Mouse (Mus musculus): ENCODE measurements at regions not wholly inside any gene's neighbourhood (a gene's known extent, or its start where the extent isn't known, plus 50 kb on each side); places are given as distances from the start of the nearest gene placed in this dataset.

DNA sequence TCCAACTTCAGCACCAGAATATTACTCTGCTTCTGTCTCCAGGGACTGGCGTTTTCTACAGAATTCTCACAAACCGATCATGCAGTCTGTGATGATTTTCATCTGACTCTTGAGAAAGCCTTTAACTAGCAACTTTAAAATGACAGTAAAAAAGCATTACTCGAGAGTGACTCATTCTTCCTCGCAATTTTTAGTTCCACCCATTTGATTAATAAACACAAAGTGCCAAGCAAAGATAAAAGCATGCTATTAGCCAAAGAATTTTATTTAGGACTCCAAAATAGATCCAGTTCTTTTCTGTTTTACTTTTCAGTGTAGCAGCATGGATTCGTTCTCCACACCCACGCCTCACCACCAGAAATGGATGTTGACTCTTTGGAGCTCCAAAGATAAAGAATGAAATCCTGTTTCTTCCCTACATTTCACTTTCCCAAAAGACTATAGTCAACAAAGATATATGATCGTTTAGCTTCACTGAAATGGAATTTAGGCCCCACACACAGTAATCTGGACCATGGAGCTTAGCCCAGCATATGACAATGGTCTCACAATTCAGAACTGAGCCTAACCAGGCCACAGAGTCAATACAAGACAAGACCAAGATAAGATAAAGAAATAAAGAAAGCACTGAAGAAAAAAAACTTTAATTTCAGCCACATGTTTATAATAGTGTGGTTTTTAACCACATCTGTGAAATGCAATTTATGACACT lies 486.5 kb upstream of the C030005K15Rik start:
- TF ChIP-seq EP300 (IDR thresholded peaks at IDR 0.05; ENCODE audit: low read depth), result no peak
- TF ChIP-seq CTCF (IDR thresholded peaks at IDR 0.05; ENCODE audit: low read depth), result no peak

Measured in heart, postnatal 0 days (tissue).